Mouse (Mus musculus) small intestine, adult 2 months (tissue): ENCODE data around the gene Pi4ka. TPM values are rescaled to one million over a fixed set of nuclear protein-coding genes. Genes with fewer than 3 reads are reported as not detected.
A peak's percentile ranks its signal among the peaks of the same experiment; 100 is the strongest.

Source experiments
- H3K27ac ChIP-seq: fragments of 200-500 bp; 2 replicates; pipeline ENCODE4 v1.5.1; 2012; ENCODE audit warnings: low read depth, low read length, control low read depth, inconsistent platforms; ENCODE audit not compliant: insufficient read depth
- H3K27me3 ChIP-seq: fragments of 200-500 bp; 2 replicates; pipeline ENCODE4 v1.6.1; 2012; ENCODE audit warnings: mild to moderate bottlenecking, moderate library complexity, low read length, inconsistent platforms; ENCODE audit not compliant: control insufficient read depth, insufficient read depth
- H3K36me3 ChIP-seq: fragments of 200-500 bp; 2 replicates; pipeline ENCODE4 v1.6.1; 2012; ENCODE audit warnings: mild to moderate bottlenecking, low read length, control low read depth, inconsistent platforms; ENCODE audit not compliant: control insufficient read depth, insufficient read depth
- H3K4me1 ChIP-seq: fragments of 200-500 bp; 2 replicates; pipeline ENCODE4 v1.6.1; 2012; ENCODE audit warnings: low read length, inconsistent platforms, mixed read lengths; ENCODE audit not compliant: control insufficient read depth, insufficient read depth, insufficient read length
- H3K4me3 ChIP-seq: fragments of 200-500 bp; 2 replicates; pipeline ENCODE4 v1.5.1; 2012; ENCODE audit warnings: low read depth, mild to moderate bottlenecking, control low read depth, inconsistent platforms, low read length, moderate library complexity
- CTCF ChIP-seq: fragments of 200-500 bp; IDR thresholded peaks from 2 replicates; pipeline ENCODE4 v1.5.1; 2012; ENCODE audit warnings: low read depth, mild to moderate bottlenecking, control low read depth, inconsistent platforms, low read length, moderate library complexity, mixed read lengths; ENCODE audit not compliant: insufficient replicate concordance, insufficient read length; ENCODE audit errors: extremely low read depth
- POLR2A ChIP-seq: fragments of 200-500 bp; IDR thresholded peaks from 2 replicates; pipeline ENCODE4 v1.6.1; 2012; ENCODE audit warnings: low read depth, mild to moderate bottlenecking, control low read depth, inconsistent platforms, low read length, moderate library complexity
- WGBS: fragments of 180-500 bp; shearing (Covaris S2); methylation state at CpG from one replicate; pipeline ENCODE4 v1.1.7; 2018; 5-methylcytosine and 5-hydroxymethylcytosine counted together
- polyA plus RNA-seq: library from polyadenylated mRNA; depleted of rRNA; stranded (reverse); fragments of >200 nt; gene quantifications from 2 replicates; pipeline ENCODE4 v1.2.3, GENCODE M21; 2012

Pi4ka gene
- polyA plus RNA-seq, 1 experiment = 56.9 TPM

DNA sequence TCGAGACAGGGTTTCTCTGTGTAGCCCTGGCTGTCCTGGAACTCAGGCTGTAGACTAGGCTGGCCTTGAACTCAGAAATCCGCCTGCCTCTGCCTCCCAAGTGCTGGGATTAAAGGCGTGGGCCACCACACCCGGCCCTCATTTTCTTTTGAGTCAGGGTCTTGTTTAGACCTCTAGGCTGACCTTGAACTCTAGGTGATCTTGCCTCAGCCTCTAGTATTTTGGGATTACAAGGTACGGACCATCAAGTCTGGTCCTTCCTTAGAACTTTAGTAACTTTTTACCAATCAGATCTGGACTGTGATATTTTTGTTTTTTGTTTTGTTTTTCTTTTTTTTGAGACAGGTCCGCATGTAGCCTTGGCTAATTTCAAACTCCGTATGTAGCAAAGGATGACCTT lies 130.4 kb downstream of the Pi4ka start, which contains the start of gene Tmem191c:
Tmem191c (plus strand) TSS at position 357 of the 400 bp plus-strand sequence.
- H3K27ac ChIP-seq = no peak within 1 kb of the TSS
- TF ChIP-seq POLR2A (no peak), CTCF (no peak)
- peaks cover 10% of the 10 kb centered on the region for H3K4me1 ChIP-seq
- peak within 1 kb of the TSS; percentile 72 for H3K4me3 ChIP-seq
- WGBS = 61% methylated on average over 7 of the region's 7 CpGs
- 0 out of 2 replicates have a peak, but pooled peaks cover 3% of the 10 kb centered on the region for H3K36me3 ChIP-seq
- H3K27me3 ChIP-seq = peaks cover 5% of the 10 kb centered on the region

DNA sequence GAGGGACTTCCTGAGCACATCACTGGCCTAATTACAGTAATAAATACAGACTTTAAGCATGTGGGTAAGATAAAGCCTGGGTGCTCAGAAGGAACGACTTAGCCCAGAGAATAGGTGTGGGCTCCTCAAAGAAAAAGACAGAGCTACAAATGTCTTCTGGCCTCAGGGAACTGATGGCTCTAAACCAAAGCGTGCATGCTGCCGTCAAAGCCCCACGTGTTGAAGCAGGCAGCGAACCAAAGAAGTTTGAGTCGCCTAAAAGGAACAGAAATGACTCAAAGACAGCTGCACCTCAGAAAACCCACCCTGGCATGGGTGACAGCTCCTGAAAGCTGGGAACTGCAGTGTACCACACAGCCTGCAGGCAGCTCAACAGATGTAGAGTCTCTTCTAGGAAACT lies 134.3 kb downstream of the Pi4ka start:
- no peak overlapping the region for H3K27ac ChIP-seq
- WGBS = 76% methylated on average over 6 of the region's 6 CpGs
- TF ChIP-seq CTCF = no peak
- no peak for TF ChIP-seq POLR2A

DNA sequence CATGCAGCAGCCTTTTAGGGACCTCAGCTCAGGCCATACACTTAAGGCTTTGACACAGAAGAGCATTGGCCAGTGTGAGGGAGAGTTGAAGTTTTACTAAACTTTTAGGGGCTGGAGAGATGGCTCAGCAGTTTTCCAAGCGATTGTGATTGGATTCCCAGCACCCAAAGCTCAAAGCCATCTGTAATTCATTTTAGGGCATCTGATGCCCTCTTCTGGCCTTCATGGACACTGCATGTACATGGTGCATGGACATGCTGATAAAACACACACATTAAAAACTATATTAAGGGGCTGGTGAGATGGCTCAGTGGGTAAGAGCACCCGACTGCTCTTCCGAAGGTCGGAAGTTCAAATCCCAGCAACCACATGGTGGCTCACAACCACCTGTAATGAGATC lies 135.0 kb downstream of the Pi4ka start:
- no peak overlapping the region for H3K27ac ChIP-seq
- no peaks in the 10 kb centered on the region for H3K36me3 ChIP-seq
- H3K27me3 ChIP-seq = no peaks in the 10 kb centered on the region
- 84% methylated on average over 4 of the region's 4 CpGs for WGBS
- H3K4me1 ChIP-seq = no peaks in the 10 kb centered on the region
- no peak overlapping the region for H3K4me3 ChIP-seq
- TF ChIP-seq POLR2A (no peak), CTCF (no peak)

More for the DNA sequence above, 134.3 kb downstream of the Pi4ka start:
- Histone ChIP-seq H3K27me3 (no peaks in the 10 kb centered on the region), H3K4me1 (no peaks in the 10 kb centered on the region; the same call in 1 of the 2 replicates), H3K4me3 (no peak overlapping the region), H3K36me3 (no peaks in the 10 kb centered on the region)

DNA sequence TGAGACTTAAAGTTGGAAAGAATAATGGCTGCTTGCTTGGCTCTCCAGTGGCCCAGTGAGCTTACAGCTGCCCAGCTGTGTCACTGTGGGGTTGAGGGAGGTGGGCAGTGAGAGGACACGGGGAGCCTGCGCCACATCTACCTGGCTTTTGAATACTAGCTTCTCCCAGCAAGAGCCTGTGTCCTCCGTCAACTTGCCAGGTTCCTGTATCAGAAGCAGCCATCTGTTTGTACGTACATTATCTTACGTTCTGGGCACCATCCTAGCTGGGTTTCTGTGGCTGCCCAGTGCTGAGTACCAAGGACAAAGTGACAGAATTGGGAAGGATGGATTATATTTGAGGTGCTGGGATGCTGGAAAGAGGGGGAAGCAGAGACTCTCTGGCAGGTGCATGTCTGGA lies 136.2 kb downstream of the Pi4ka start:
- Histone ChIP-seq H3K27me3 (no peaks in the 10 kb centered on the region), H3K4me3 (no peak overlapping the region), H3K4me1 (no peaks in the 10 kb centered on the region), H3K36me3 (no peaks in the 10 kb centered on the region), H3K27ac (no peak overlapping the region)
- no peak for TF ChIP-seq POLR2A
- TF ChIP-seq CTCF = no peak
- WGBS = 87% methylated on average over 5 of the region's 5 CpGs

DNA sequence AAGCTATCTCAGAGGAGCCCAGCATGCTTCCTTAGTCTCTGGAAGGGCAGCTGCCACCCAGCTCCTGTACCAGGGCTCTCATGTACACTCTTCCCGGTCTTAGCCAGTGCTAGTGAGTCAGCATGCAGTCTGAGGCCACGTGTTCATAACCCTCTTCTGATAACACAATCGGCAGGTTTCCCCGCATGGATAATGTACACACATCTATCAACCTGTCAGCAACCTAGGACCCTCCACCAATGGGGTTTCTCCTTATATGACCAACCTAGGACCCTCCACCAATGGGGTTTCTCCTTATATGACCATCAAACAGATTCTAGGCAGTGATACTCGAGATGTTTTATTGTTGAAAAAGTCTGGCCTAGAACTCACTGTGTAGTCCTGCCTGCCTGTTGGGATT lies 138.2 kb downstream of the Pi4ka start:
- 42% methylated on average over 5 of the region's 5 CpGs for WGBS
- H3K36me3 ChIP-seq = no peaks in the 10 kb centered on the region
- H3K4me3 ChIP-seq = no peak overlapping the region
- no peaks in the 10 kb centered on the region for H3K27me3 ChIP-seq
- H3K27ac ChIP-seq = no peak overlapping the region
- TF ChIP-seq POLR2A (no peak), CTCF (no peak)
- H3K4me1 ChIP-seq = no peaks in the 10 kb centered on the region

DNA sequence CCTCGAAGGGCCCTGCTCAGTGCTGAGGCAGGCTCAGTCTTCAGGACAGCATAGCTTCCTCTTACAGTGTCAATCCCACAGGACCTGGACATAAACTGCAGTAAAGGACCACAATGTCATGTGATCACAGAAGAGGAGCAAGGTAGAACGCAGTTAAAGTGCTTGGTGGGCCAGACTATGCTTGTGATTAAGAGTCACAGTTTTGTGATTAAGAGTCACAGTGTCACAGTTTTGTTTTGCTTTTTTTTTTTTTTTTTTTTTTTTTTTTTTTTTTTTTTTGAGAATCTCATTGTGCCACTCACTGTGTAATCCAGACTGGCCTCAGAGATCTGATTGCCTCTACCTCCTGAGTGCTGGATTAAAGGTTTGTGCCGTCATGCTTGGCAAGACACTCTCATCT lies 140.0 kb downstream of the Pi4ka start:
- TF ChIP-seq CTCF = no peak
- no peak for TF ChIP-seq POLR2A
- no peak overlapping the region for H3K4me3 ChIP-seq
- no peaks in the 10 kb centered on the region for H3K36me3 ChIP-seq
- H3K4me1 ChIP-seq = no peaks in the 10 kb centered on the region
- H3K27ac ChIP-seq = no peak overlapping the region
- H3K27me3 ChIP-seq = no peaks in the 10 kb centered on the region
- WGBS = 84% methylated on average over 3 of the region's 3 CpGs

DNA sequence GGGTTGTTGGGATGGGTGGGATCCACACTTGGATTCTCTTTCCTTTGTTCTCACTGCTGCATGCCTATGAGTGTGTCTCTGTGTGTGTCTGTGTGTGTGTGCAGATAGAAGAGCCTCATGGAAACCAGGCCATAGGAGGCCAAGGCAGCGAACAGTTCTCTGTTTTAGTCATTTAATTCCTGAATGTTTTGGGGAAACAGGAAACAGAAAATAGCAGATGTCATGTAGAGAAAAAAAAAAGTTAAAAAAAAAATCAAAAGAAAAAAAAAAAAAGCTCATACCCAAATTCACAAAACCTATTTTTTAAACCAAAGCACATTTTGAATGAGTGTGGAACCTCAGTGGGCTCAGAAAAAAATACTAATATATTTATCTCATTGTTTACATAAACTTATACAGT lies 144.8 kb downstream of the Pi4ka start:
- WGBS = 79% methylated on average over 1 of the region's 1 CpGs
- no peak for TF ChIP-seq CTCF
- no peak for TF ChIP-seq POLR2A
- H3K27me3 ChIP-seq = no peaks in the 10 kb centered on the region
- H3K36me3 ChIP-seq = peaks cover 14% of the 10 kb centered on the region
- no peaks in the 10 kb centered on the region for H3K4me1 ChIP-seq
- no peak overlapping the region for H3K4me3 ChIP-seq
- H3K27ac ChIP-seq = no peak overlapping the region
